Mouse (Mus musculus): ENCODE measurements around the gene Efna2.
"Not testable (repeated sequence)": the region's sequence is repeated elsewhere in the genome, so short reads cannot be mapped to it uniquely, and the experiment has no call there.

Efna2 gene

DNA sequence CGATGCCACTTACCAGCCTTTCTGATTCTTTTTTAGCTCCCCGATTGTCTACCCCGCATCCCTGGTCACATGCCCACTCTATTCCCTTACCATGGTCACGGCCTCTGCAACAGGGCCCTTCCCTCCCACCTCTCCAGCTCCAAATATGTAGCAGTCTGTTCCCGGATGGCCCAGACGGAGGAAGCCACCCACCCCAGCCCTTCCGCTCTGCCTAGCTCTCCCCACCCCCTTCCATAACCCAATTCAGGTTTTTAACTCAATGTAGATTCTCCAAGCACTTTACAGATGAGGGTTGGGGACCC is 22.6 kb upstream of the Efna2 start:
- no peak for DNase-seq

DNA sequence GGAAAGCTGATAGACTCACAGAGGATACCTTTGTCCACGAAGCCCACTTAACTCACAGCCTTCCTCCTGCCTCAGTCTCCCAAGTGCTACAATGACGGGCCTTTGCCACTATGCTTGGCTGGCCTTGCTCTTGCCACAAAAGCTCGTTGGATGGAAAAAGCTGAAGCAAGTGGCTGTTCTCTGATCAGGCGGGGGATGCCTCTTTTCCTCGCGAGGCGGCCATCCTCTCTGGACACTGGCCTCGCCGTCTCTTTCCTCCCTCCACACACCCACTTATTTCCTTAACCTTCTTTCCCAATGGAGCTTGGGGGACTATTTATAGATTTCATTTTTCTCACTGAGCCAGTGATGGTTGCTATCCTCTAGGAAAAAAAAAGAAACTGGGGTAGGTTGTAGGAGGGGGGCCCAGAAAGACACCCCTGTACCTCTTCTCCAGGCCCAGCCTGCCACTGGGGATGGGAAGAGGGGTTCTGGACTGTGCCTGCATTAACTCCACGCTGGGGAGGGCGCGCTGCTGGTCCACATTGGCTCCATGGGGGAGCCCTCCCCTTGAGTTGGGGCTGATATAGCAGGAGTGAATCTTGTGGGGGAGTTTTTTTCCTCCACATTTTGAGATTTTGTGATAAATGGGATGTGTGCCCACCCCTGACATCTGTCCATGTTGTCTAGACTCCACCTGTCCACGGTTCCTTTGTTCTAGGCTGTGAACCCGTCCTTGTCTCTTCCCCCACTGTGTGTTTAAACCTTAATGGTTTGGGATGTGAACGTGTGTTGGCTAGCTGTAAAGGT is 21.9 kb upstream of the Efna2 start:
- no peak for DNase-seq

DNA sequence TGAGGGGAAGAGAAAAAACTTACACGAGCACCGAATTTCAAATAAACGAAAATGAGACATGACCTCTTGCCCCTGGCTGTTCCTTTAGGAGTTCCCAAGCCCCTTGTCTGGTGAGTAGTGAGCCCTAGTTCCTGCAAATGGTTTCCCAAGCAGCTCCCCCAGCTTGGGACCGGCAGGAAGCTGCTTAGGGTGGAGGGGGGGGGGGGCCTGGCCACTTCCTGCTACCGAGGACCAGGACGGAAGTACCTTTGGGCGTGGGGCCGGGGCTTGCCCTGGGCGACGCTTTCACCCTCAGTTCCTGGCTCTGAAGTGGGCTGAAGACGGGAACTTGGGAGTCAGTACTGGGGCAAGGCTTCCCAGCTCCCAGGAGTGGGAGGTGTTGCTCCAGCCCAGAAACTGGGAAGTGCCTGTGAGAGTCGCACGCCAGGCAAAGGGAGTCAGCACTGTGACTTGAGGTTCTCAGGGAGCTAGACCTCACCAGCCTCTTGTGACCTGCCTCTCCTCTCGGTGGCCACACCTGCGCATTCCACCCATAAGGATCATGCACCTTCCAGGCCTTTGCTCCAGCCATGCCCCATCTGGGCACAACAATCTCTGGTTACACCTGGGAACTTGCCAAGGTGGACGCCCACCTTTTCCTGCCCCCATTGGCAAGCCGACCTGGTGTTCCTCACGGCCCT is 20.8 kb upstream of the Efna2 start:
- DNase-seq = peak; percentile 77

DNA sequence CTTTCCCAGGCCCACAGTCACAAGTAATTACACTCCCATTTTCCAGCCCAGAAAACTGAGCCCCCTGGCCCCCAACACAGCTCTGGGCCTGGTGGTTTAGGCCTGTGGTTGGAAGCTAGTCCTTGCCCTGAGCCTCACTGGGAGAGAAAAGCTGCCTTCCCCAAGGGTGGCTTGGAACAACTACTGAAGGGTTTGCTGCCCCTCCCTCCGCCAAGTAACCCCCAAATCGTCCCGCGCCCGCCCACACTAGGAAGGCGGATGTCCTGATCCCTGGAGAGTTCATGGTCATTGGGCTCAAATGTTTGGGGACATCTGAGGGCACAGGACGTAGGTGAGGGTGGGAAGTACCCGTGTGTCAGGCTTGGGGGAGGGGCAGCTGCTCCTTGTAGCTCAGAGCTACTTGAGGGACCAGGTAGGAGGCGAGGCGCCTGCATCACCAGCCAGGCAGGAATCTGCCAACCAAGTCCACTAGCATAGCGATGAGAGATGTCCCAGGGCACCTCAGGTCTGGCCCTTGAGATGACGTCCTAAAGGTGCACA is 20.2 kb upstream of the Efna2 start:
- DNase-seq = peak; percentile 69

GRCm38 (mm10) chr10:80159561-80160454 is 19.5 kb upstream of the Efna2 start:
- DNase-seq = peak; percentile 100

DNA sequence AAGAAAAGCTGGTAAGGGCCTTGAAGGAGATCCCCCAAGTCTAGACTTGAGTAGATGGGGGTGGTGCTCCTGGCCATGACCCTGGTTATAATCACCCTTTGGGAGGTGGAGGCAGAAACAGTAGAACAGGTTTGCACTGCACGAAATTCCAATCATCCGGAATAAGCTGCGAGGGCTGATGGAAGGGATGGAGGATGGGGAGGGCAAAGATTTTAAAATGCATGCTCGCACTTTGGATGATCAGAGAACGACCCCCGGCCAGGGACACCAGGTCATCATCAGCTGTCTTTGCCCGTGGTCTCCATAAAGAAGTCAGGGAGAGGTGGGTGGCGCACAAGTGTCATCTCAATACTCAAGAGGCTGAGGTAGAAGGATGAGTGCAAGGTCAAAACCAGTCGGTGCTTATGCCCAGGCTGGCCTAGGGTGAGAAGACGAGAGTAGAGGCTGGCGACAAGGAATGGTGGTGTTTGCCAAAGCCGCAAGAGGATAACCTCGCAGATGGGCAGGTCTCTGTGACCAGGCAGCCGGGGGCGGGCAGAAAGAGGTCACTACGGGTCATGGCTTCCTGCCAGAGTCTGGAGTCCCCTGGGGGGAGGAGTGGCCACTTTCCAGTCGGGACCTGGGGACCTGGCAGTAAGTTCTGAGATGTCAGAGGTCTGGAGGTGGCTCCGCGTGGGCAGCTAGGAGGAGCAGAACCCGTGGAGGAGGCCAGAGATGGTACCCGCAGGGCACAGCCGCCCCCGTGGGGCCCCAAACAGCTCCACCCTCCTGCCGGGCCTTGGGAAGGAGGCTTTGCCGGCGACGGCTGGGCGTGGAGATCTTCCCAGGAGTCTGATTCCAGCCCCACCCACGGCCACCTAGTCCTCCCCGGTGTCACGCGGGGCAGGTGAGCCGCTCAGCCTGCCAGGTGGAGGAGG is 18.6 kb upstream of the Efna2 start:
- peak; percentile 58 for DNase-seq

DNA sequence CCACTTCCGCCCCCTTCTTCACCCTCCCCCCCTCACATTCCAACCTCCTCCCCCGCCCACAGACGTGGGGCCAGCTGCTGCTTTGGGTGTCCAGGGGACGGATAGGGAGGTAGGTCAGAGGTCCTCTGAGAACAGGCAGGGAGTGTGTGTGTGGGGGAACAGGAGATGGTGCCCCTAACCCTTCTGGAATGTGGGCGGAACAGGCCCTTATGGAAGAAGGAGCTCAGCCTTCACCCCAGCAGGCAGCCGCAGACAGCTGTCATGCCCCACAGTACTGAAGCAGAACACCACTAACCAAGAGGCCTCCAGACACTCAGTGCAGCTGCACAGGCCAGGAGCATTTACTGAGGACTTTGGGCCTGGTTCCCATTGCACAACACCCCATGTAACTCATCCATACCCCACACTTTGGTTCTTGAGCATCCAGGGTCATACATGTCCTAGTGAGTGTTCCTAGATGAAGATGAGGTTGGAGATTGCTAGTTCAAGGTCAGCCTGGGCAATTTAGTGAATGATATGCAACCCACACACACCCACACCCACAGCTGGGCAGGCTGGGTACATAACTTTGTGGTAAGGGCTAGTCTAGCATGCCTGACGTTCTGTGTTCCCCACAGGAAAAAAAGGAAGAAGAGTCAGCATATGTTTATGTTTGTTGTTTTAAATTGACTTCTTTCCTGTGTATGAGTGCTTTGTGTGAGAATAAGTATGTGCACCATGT is 17.6 kb upstream of the Efna2 start:
- no peak for DNase-seq

DNA sequence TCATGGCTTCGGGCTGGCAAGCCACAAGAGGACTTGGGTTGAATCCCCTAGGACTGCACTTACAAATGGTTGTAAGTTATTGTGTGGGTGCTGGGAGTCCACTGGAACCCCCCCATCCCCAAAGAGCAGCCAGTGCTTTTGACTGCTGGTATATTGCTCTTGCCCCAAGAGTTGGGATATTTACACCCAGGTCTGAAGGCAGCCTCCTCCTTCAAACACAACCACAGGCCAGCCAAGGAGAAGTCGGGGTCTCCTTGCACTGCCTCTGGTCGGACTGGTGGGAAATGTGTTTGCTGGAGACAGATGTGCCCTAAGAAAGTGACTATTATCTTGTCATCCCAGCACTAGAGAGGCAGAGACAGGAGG is 17.1 kb upstream of the Efna2 start:
- no peak for DNase-seq

DNA sequence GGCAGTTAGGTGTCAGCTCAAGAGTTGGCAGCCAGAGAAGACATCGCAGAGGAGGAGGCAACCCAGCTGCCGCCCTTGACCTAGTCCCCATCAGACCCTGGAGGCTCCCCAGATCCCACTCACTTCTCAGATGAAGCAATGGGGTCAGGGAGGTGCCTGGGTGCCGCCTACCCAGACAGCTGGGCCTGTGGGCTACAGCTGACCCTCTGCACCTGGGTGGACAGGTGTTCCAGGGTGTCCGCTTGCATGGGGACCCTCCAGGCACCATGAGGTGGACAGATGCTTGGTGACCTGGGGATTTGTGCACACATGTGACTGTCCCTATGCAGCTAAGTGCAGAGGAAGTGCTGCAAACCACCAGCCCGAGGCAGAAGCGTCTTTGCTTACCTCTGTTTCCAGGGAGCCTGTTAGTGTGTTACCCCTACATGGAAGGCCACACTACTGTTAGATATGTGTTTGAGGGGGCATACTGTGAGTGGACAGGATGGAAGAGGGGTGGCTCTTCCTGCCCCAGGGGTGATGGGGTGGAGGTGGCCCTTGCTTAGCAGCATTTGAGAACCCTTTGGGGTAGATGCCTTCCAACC is 16.5 kb upstream of the Efna2 start:
- DNase-seq = no peak

GRCm38 (mm10) chr10:80163721-80164120 is 15.6 kb upstream of the Efna2 start:
- no peak for DNase-seq

DNA sequence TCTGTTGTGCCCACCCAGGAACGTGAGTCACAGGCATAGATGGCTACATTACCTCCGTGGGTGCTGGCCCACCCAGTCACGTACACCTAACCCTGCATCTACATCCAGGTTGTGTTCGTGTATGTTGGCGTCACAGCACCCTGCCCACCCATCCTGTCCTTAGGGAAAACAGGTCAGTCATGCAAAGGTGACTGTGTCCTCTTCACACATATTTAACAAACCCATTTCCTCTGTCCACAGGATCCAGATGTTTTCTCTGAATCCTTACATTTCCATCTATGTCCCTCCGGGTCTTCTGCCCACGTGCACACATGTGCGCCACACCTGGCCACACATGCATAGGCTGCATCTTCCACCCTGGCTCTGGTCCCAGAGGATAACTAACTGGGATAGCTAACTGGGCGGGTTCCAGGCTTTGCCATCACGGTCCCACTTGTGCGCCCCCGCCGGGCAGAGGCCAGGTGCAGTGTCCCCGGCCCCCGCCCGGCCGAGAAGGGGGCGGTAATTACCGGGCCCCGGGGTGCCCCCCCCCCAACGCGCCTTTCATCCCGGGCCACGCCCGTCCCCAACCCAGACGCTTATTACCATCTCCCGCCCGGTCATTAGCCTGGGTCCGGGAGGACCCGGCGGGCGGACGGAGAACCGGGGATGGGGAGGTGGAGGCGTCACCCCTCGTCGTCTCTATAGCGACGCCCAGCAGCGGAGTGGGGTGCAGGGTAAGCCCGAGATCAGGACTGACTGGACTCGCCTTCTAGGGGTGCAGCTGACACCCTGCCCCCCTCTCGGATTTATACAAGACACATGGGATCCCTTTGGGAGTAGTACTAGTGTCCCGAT is 14.9 kb upstream of the Efna2 start:
- DNase-seq = no peak

DNA sequence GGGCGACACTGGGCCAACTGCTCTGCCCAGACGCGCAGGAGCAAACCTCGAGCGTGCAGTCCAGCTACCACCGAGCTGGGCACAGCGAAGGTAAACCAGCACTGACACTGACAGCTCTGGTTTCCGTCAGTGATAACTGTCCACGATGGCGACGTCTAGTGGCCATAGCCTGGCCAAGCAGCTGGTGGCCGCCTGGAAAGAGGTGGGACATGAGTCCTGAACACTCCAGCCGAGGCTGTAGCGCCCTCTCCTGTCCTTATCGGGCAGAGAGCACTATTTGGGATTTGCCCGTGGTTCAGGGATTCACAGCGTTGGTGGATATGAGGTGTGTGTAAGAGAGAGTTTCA is 14.3 kb upstream of the Efna2 start:
- DNase-seq = peak; percentile 92

DNA sequence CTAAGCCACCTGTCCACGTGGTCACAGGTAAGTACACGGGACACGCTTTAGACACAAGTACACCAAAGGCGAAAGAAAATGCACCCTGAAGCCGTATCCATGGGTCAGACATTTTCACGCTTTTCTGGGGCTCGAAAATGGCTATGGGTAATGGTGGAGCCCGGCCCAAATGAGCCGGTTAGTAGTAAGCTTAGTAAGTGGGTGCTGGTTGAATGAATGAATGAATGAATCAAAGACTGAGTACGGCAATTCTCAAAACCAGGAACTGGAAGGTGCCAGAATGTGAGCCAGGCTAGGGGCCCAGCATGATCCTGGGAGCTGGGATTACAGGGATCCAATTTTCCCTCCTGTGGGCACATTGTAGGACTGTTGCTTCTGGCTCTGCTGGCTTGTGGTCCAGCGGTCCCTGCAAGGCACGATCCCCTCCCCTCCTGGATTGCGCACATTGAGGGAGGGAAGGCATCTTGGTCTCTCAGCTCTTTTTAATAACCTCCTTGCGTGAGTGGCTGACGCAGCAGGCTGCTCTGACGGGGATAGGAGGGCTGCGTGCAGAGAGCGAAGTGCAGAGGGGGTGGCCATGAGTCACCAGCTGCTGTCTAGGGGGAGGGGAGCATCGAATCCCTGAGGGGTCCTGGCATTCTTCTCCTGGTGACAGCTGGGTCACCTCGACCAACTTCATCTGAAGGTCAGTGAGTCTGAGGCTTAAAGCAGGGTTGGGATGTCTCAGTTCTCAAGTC is 13.7 kb upstream of the Efna2 start, which contains the start of gene Cirbp:
Gene Cirbp, plus strand, starts transcription at position 594 of the 737 bp plus-strand sequence.
- DNase-seq = peak; percentile 14

DNA sequence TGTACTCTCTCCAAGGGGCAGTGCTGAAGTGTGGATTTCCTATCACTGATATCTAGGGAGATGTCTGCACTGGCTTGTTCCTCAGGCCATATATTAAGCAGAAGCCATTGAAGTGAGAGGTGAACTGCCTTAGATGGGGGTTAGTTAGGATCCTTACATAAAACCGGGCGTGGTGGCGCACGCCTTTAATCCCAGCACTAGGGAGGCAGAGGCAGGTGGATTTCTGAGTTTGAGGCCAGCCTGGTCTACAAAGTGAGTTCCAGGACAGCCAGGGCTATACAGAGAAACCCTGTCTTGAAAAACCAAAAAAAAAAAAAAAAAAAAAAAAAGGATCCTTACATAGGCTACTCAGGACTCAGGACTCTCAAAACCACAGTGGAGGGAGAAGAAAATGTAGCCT is 13.1 kb upstream of the Efna2 start:
- not testable (repeated sequence) for DNase-seq

DNA sequence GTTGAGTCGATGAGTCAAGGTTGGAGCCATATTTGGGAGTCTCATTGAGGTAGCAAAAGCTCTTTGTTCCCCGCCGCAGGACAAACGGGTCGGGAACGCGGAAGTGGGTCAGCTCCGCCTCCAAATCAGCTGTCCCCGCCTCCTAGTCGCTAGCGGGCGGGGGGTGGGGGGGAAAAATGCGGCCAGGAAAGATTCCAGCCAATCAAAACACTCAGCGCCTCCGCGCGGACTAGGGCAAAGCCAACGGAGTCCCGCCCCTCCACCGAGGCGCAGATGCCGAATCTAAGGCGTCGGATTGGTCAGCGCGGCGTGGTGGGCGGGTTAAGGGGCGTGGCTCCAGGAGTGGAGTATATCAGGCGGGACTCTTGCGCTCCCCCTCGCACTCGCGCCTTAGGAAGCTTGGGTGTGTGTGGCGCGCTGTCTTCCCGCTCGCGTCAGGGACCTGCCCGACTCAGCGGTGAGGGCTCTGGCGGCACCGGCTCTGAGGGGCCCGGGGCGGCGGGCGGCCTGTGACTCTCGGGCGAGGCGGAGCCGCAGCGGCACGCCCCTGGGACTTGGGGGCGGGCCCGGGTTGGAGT is 11.7 kb upstream of the Efna2 start:
- DNase-seq = peak; percentile 99

DNA sequence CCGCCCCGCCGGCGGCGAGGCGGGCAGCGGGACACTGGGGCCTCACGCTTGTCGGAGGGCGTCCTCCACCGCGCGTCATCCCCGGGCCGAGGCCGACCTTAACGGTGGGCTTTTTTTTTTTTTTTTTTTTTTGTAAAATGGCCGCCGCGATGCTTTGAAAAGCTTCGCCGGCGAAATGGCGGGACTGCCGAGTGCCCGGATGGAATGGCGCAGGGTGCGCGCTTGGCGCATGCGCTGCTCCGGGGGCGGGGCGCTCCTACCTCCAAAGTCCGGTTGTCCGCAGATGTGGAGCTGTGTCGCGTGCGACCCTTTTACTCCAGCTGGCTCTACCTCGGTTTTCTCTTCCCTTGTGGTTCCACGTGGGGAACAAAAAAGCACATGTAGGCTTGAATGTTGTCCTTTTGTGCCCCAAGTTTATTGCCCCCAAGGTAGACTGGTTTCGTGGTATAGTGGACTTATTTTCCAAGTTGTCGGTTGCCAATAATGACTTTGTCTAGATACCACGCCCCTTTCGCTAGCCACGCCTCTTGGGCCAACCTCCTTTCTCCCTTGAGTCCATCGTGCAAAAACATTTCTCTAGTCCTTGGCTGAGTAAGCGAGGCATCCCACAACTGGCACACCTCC is 11.1 kb upstream of the Efna2 start:
- peak; percentile 86 for DNase-seq

DNA sequence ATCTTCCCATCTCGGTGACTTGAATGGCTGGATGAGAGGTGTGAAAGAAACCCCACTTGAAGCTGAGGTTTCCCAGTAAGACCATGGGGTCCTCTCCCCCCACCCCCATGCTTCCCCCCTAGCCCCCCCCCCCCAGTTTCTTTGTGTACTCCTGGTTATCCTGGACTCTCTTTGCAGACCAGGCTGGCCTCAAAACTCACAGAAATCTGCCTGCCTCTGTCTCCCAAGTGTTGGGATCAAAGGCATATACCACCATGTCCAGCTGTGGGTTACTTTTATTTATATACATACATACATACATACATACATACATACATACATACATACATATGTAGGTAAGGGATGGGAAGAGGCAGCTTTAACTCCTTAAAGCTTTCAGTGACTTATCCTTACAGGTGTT is 10.2 kb upstream of the Efna2 start:
- DNase-seq = no peak

DNA sequence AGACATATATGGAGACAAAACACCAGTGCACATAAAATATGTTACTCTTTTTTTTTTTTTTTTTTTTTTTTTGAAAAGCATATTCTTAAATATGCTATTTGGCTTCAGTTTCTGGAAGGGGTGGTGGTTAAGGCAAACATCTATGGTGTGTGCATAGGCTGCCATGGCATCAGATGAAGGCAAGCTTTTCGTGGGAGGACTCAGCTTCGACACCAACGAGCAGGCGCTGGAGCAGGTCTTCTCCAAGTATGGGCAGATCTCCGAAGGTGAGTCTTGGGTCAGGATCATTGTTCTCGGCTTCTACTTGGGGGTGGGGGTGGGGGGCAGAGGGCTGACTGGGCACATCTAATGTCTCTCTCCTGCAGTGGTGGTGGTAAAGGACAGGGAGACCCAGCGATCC is 9.6 kb upstream of the Efna2 start:
- DNase-seq = no peak

DNA sequence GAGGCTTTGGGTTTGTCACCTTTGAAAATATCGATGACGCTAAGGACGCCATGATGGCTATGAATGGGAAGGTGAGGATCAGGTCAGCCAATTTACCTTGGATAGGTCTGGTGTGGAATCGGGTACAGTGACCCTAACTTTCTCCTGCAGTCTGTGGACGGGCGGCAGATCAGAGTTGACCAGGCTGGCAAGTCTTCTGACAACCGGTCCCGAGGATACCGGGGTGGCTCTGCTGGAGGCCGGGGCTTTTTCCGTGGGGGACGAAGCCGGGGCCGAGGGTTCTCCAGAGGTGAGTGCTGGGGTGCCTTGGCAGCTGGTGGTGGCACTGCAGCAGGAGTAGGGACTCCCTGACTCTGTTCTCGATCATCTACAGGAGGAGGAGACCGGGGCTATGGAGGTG is 9.2 kb upstream of the Efna2 start:
- no peak for DNase-seq
